Mouse (Mus musculus) hindbrain, embryonic 12.5 days (tissue): Measurements from ENCODE around the gene Rps6ka4. TPM values are rescaled to one million over a fixed set of nuclear protein-coding genes. Genes with fewer than 3 reads are reported as not detected.

Experiments used
- ATAC-seq: fragments of 200-750 bp; cut with Nextera tagmentation; 2 replicates; pipeline ENCODE4 v1.8.0; 2017; ENCODE audit warnings: moderate TSS enrichment; ENCODE audit not compliant: low FRiP score
- H3K27ac ChIP-seq: fragments of 300-500 bp; sonication (generic); 2 replicates; pipeline ENCODE4 v1.5.1; 2016; ENCODE audit warnings: mild to moderate bottlenecking
- H3K27me3 ChIP-seq: fragments of 300-500 bp; sonication (generic); 2 replicates; pipeline ENCODE4 v1.6.1; 2016; ENCODE audit warnings: mild to moderate bottlenecking
- H3K36me3 ChIP-seq: fragments of 300-500 bp; sonication (generic); 2 replicates; pipeline ENCODE4 v1.6.1; 2016; ENCODE audit warnings: mild to moderate bottlenecking
- H3K4me1 ChIP-seq: fragments of 300-500 bp; sonication (generic); 2 replicates; pipeline ENCODE4 v1.6.1; 2016
- H3K4me2 ChIP-seq: fragments of 300-500 bp; sonication (generic); replicated peaks from 2 replicates; pipeline ENCODE4 v1.6.1; 2016; ENCODE audit warnings: mild to moderate bottlenecking
- H3K4me3 ChIP-seq: fragments of 300-500 bp; sonication (generic); 2 replicates; pipeline ENCODE4 v1.5.1; 2016; ENCODE audit warnings: mild to moderate bottlenecking
- H3K9ac ChIP-seq: fragments of 300-500 bp; sonication (generic); 2 replicates; pipeline ENCODE4 v1.6.1; 2016; ENCODE audit warnings: mild to moderate bottlenecking, moderate library complexity
- H3K9me3 ChIP-seq: fragments of 300-500 bp; sonication (generic); replicated peaks from 2 replicates; pipeline ENCODE4 v1.6.1; 2016; ENCODE audit warnings: mild to moderate bottlenecking
- whole genome bisulfite sequencing: fragments of 180-500 bp; shearing (Covaris S2); methylation state at CpG from one replicate; pipeline ENCODE4 v1.1.7; 2016; 5-methylcytosine and 5-hydroxymethylcytosine counted together
- polyA plus RNA-seq: library from polyadenylated mRNA; unstranded; fragments of >200 nt; fragmentation: Nextera tagmentation; extraction: Ambion mirVana; gene quantifications from 2 replicates; pipeline ENCODE4 v1.2.1, GENCODE M21; 2016

Rps6ka4 gene
- polyA plus RNA-seq, 1 experiment from 2014 or later = 13.2 TPM

DNA sequence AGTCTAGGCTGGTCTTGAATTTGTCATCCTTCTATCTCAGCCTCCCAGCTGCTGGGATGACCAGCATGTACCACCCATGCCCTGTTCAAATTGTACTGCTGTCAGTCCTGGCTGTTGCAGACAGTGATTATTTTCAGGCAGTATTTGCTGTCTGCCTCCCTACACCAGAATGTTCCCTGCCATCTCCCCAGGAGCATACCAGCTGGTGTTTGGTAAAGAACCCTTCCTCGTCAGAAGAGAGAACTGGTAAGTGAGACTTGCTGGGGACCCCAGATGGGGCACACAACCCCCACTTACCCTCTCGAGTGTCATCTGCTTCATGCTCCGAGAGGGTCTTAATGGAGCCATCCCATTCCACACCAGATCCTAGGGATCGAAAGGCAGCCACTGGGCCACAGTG lies 5.6 kb upstream of the Rps6ka4 start:
- Histone ChIP-seq H3K4me2 (no peak overlapping the region), H3K27ac (no peak overlapping the region), H3K36me3 (no peaks in the 10 kb centered on the region), H3K4me3 (no peak overlapping the region), H3K4me1 (peaks cover 14% of the 10 kb centered on the region), H3K27me3 (peaks cover 77% of the 10 kb centered on the region), H3K9ac (no peak overlapping the region), H3K9me3 (no peaks in the 10 kb centered on the region)
- 73% methylated on average over 4 of the region's 4 CpGs for WGBS
- no peak for ATAC-seq

DNA sequence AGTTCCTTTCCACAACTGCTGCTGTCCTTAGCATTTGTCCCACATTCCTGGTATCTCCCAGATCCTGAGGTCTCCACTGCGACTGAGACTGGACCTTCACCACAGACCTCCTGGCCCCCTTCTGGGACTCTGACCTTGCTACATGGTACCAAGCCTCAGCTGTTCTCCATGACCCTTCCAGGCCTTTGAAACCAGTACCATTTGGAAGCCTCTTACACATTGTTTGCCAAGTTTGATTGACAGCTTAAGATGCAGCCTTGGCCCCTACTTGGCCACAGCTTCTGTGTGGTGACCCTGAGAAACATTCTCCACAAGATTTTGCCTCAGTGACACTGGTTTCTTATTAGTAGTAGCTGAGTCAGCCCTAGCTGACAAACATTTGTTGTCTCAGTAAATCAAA lies 1.9 kb upstream of the Rps6ka4 start:
- Histone ChIP-seq H3K4me3 (no peak overlapping the region), H3K27ac (no peak overlapping the region), H3K4me2 (no peak overlapping the region), H3K4me1 (peaks cover 21% of the 10 kb centered on the region), H3K27me3 (peaks cover 73% of the 10 kb centered on the region), H3K9me3 (no peaks in the 10 kb centered on the region), H3K36me3 (no peaks in the 10 kb centered on the region), H3K9ac (no peak overlapping the region)
- ATAC-seq = no peak
- WGBS = 40% methylated on average over 1 of the region's 1 CpGs

DNA sequence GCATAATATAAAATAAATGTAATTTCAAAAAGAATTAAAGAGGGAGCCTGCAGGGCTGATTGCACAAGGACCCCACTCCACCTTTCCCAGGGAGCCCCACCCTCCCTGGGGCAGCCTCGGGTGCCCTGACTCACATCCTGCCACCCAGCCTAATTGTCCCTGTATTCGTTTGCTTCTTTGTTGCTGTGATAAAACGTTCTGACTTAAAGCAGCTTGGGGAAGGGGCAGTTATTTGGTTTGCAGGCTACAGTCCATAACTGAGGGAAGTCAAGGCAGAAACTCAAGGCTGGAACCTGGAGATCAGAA lies 809 bp upstream of the Rps6ka4 start:
- Histone ChIP-seq H3K4me3 (no peak overlapping the region), H3K36me3 (no peaks in the 10 kb centered on the region), H3K4me2 (peak overlapping the region; percentile 98; the same call in 1 of the 2 replicates), H3K9ac (no peak overlapping the region), H3K9me3 (no peaks in the 10 kb centered on the region), H3K27ac (no peak overlapping the region), H3K4me1 (peaks cover 21% of the 10 kb centered on the region), H3K27me3 (peaks cover 68% of the 10 kb centered on the region)
- ATAC-seq = no peak
- WGBS = 34% methylated on average over 3 of the region's 3 CpGs

DNA sequence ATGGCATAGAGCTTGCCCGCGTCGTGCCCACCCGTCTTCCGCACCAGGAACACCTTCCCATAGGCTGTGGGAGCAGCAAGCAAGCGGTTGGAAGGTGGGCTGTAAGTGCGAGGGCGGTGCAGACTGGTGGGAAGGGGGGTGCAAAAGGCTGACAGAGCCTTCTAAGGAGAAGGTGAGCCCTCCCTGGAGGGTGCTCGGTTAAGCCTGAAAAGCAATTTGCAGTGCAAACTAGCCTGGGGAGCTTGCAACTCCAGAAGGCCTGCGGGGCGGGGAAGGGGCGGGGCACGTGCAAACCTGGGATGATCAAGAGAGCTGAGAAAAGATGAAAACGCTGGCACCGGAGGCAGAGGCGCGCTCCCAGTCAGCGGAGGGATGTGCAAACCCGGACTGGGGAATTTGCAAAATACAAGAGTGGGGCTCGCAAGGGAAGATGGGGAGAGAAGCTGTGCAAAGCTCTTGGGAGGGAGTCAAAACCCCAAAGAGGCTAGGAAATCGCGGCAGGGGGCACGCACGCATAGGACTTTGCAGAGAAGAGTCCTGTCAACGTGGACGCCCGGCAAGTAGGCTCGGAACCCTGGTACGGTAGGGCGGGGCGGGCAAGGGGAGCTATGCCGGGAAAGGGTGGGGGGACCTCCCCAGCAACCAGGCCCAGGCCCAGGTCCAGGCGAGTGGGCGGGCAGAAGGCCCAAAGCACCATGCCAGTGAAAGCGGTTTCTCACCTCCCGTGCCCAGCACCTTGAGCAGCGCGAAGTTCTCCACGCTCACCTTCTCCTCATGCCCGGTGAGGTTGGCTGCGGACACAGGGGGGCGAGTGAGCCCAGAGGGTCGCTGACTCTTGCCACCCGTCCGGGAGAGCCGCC lies 591 bp downstream of the Rps6ka4 start:
- Histone ChIP-seq H3K36me3 (no peaks in the 10 kb centered on the region), H3K4me2 (peak overlapping the region; percentile 98), H3K9ac (peak overlapping the region; percentile 70), H3K4me3 (peak overlapping the region; percentile 64), H3K9me3 (no peaks in the 10 kb centered on the region), H3K27me3 (peaks cover 64% of the 10 kb centered on the region), H3K4me1 (peaks cover 21% of the 10 kb centered on the region), H3K27ac (no peak overlapping the region)
- 1% methylated on average over 46 of the region's 46 CpGs for WGBS
- peak; percentile 55 for ATAC-seq

DNA sequence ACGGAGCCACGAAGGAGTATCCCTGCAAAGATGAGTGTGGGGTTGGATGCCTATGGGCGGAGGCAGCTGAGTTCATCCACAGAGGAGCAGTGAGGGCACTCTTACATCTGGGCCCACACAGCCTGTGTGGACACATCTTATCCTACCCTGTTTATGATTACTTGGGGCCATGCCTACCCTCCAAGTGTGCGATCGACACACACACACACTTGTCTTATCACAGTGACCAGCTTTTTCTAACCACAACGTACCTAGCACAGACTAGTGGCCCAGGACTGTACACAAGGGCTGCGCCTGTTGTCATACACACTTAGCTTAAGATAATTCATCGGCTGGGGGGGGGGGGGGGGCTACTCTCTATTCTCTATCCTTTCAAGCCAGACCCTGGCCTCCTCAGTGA lies 8.1 kb downstream of the Rps6ka4 start:
- Histone ChIP-seq H3K36me3 (no peaks in the 10 kb centered on the region), H3K4me3 (no peak overlapping the region), H3K4me1 (peaks cover 21% of the 10 kb centered on the region), H3K9me3 (no peaks in the 10 kb centered on the region), H3K27ac (no peak overlapping the region), H3K4me2 (no peak overlapping the region), H3K27me3 (peaks cover 64% of the 10 kb centered on the region), H3K9ac (no peak overlapping the region)
- ATAC-seq = no peak
- WGBS = 90% methylated on average over 8 of the region's 8 CpGs

DNA sequence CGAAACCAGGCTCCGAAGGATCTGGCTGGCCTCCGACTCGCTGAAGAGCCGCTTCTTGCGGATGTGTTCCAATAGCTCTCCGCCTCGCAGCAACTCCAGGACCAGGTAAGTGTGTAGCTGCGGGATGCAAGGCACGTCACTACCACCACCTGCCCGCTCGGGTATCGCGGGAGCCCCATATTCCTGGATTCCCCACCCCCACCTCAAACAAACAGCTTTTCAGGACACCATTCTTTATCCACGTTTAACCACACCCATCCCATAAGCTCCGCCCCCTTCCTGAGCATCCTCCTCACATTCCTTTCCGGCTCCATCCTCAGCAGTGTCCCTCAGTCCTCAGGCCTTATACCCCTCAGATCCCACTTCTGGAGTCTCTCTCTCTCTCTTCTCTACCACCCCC lies 9.1 kb downstream of the Rps6ka4 start:
- no peak overlapping the region for H3K27ac ChIP-seq
- H3K4me3 ChIP-seq = peak overlapping the region; percentile 32
- peak overlapping the region; percentile 46; the same call in 1 of the 2 replicates for H3K9ac ChIP-seq
- H3K36me3 ChIP-seq = no peaks in the 10 kb centered on the region
- WGBS = 4% methylated on average over 17 of the region's 17 CpGs
- H3K4me2 ChIP-seq = peak overlapping the region; percentile 57
- H3K27me3 ChIP-seq = peaks cover 59% of the 10 kb centered on the region
- H3K9me3 ChIP-seq = no peaks in the 10 kb centered on the region
- H3K4me1 ChIP-seq = peaks cover 21% of the 10 kb centered on the region
- ATAC-seq = peak; percentile 30; the same call in 1 of the 2 replicates

DNA sequence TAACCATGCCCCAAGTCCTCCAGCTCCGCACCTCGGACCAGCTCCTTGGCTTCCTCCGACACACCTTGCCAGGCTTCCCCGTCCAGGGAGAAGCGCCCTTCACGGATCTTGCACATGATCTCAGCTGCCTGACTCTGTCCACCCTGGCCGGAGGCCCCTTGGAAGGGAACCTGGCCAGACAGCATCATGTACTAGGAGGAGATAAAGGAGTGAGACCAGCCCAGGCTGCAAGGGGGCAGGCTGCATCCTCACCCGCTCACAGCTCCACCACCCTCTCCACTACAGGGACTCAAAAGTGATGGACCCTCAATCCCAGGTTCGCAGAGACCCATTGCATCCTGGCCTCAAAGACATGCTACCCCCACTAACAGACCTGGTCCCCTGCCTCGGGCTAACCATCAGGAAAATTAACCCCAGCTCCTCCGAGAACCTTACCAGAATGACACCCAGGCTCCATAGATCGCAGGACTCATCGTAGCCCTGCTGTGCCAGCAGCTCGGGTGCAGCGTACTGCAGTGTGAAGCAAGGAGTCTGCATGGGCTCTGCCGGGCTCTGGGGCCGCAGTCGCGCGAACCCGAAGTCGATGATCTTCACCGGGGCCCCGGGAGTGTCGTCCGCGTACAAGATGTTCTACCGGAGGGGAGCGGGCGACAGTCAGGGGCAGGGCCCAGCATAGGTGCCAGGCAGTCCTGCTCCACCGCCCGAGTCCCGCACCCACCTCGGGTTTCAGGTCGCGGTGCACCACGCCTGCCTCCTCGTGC lies 9.7 kb downstream of the Rps6ka4 start:
- H3K9ac ChIP-seq = peak overlapping the region; percentile 46
- no peak overlapping the region for H3K27ac ChIP-seq
- peaks cover 21% of the 10 kb centered on the region for H3K4me1 ChIP-seq
- H3K4me3 ChIP-seq = peak overlapping the region; percentile 32
- WGBS = 3% methylated on average over 38 of the region's 38 CpGs
- no peaks in the 10 kb centered on the region for H3K36me3 ChIP-seq
- ATAC-seq = peak; percentile 26; the same call in 1 of the 2 replicates
- H3K27me3 ChIP-seq = peaks cover 54% of the 10 kb centered on the region
- H3K9me3 ChIP-seq = no peaks in the 10 kb centered on the region
- H3K4me2 ChIP-seq = peak overlapping the region; percentile 57

DNA sequence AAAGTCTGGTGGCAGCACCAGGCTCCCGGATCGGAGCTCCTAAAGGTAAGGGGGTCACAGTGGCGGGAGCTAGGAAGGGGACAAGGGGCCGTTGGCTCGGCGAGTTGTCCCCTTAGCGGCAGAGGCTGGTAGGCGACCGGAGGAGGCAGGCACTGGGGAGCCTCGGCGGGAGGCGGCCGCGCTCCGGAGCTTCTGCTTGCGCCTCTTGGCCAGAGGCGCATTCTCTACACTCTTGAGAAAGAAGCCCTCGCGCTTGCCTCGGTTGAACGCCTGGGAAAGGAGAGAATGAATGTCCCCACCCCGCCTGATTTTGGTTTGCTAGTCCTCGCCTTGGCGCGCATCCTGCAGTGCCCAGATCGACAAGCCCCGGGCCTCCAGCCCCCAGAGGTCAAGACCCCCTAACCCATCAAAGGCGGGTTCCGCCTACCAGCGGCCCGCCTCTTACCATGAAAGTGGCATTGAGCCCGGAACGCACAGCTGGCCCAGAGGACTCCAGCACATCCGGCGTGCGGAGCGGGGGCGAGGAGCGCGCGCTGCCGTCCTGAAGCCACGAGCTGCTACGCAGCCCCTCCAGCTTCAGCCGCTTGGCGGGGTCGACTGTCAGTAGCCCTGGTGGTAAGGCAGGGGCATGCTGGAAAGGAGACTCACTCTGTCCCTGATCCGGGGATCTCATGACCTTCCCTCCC lies 10.4 kb downstream of the Rps6ka4 start:
- Histone ChIP-seq H3K9ac (peak overlapping the region; percentile 46), H3K27me3 (peaks cover 54% of the 10 kb centered on the region), H3K4me2 (peak overlapping the region; percentile 57), H3K9me3 (no peaks in the 10 kb centered on the region), H3K4me3 (peak overlapping the region; percentile 32), H3K4me1 (peaks cover 21% of the 10 kb centered on the region), H3K36me3 (no peaks in the 10 kb centered on the region), H3K27ac (no peak overlapping the region)
- no peak for ATAC-seq
- under 1% methylated on average over 48 of the region's 48 CpGs for WGBS

DNA sequence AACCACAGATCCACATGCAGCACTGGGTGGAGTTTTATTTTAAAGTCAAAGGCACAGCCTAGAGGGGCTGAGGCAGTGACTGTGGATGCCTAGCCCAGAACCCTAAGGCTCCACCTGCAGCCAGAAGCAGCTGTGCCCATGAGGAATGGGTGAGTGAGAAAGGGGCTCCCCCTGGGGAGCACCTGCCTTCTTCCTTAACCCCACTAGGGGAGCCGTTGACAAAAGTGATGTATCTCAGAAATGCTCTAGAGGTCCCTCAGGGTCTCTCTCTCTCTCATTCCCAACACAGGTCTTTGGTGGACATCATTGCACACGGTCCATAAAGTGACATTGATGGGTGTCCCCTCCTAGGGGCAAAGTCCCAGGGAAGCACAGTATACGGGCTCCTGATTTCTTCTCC lies 11.4 kb downstream of the Rps6ka4 start:
- H3K4me2 ChIP-seq = no peak overlapping the region

DNA sequence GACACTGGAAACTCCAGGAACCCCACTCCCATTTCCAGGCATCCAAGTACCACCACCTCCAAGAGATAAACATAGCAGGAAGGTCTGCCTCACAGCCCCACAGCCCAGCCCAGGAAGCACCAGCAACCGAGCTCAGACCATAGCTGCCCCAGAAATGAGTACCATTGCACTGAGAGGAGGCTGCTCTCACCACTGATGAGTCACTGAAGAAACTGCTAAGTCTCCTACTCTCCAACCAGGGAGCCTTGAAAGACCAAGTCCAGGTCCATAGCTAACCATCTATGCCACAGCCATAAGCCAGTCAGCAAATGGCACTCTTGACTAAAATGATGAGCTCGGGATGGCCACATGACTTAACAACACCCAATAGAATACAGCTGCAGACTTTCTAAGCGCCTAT lies 13.8 kb downstream of the Rps6ka4 start:
- no peak overlapping the region for H3K4me3 ChIP-seq
- WGBS = 80% methylated on average over 3 of the region's 3 CpGs

More for the DNA sequence above, 11.4 kb downstream of the Rps6ka4 start:
- WGBS = 16% methylated on average over 3 of the region's 3 CpGs
- ATAC-seq = no peak
- Histone ChIP-seq H3K9me3 (no peaks in the 10 kb centered on the region), H3K27me3 (peaks cover 50% of the 10 kb centered on the region), H3K4me1 (peaks cover 21% of the 10 kb centered on the region), H3K27ac (no peak overlapping the region), H3K9ac (no peak overlapping the region), H3K36me3 (no peaks in the 10 kb centered on the region), H3K4me3 (no peak overlapping the region)

DNA sequence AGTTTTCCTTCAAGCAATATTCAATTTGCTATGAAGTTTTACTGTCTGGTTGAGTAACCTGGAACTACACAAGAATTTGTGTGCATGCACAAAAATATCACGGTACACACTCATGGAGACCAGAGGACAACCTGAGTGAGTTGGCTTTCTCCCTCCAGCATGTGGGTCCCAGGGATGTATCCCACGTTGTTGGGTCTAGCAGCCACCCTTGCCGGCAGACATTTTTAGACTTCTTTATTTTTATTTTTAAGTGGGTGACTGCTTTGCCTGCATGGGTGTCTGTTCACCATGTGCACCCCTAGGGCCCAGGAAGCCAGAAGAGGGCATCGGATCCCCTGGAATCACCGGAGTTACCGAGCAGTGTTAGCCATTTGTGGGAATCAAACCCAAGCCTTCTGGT lies 15.1 kb downstream of the Rps6ka4 start:
- H3K9ac ChIP-seq = no peak overlapping the region
- no peaks in the 10 kb centered on the region for H3K9me3 ChIP-seq
- H3K27me3 ChIP-seq = peaks cover 24% of the 10 kb centered on the region
- no peaks in the 10 kb centered on the region for H3K36me3 ChIP-seq
- no peak overlapping the region for H3K4me3 ChIP-seq
- WGBS = 84% methylated on average over 6 of the region's 6 CpGs
- no peak for ATAC-seq
- no peak overlapping the region for H3K4me2 ChIP-seq
- H3K4me1 ChIP-seq = peaks cover 7% of the 10 kb centered on the region
- H3K27ac ChIP-seq = no peak overlapping the region

More for the DNA sequence above, 13.8 kb downstream of the Rps6ka4 start:
- Histone ChIP-seq H3K9ac (no peak overlapping the region), H3K36me3 (no peaks in the 10 kb centered on the region), H3K27me3 (peaks cover 36% of the 10 kb centered on the region), H3K4me2 (no peak overlapping the region), H3K4me1 (peaks cover 19% of the 10 kb centered on the region), H3K9me3 (no peaks in the 10 kb centered on the region), H3K27ac (no peak overlapping the region)
- ATAC-seq = no peak

DNA sequence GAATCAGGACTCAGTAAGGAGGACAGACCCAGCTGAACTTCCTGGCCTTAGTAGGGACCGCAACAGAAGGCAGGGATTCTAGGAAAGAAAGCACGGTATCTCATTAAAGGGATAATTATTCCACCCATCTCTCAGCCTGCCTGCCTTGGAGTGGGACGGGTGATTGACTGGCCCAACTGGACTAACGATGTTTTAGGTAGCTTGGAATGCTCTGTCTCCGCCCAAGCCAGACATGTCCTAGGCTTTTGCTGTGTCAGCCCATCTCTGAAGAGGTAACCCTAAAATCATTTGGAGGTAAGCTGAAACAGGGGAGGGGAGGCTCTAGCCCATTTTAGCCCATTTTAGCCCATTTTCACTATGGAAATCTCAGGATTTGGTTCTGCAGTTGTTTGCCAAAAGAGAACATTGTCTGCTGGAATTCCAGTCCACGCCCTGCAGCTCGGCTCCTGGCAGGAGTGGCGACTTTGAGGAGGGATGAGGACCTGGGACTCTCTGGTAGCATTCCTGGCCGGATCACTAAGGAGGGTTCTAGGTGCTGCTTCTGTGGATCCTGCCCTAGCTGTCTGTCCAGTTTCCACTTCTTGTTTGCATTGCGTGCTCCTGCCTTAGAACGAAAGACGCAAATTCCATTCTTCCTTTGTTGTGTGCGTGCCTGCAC lies 19.8 kb downstream of the Rps6ka4 start:
- Histone ChIP-seq H3K27me3 (no peaks in the 10 kb centered on the region; the same call in 1 of the 2 replicates), H3K4me2 (no peak overlapping the region), H3K27ac (no peak overlapping the region), H3K4me1 (no peaks in the 10 kb centered on the region), H3K9ac (no peak overlapping the region), H3K9me3 (no peaks in the 10 kb centered on the region), H3K4me3 (no peak overlapping the region), H3K36me3 (no peaks in the 10 kb centered on the region)
- WGBS = 77% methylated on average over 13 of the region's 13 CpGs
- no peak for ATAC-seq
